Mouse (Mus musculus) cerebellum, postnatal 36 days (tissue): Measurements from ENCODE around the gene Kif2c.
A peak's percentile ranks its signal among the peaks of the same experiment; 100 is the strongest.
"Not testable (repeated sequence)": the region's sequence is repeated elsewhere in the genome, so short reads cannot be mapped to it uniquely, and the experiment has no call there.

ENCODE experiments used
- DNase-seq, 2 experiments: peaks; one replicate each; pipeline ENCODE4 v3.0.0; 2021 to 2022; ENCODE audit warnings: mixed read lengths in 2 of 2

Kif2c gene

DNA sequence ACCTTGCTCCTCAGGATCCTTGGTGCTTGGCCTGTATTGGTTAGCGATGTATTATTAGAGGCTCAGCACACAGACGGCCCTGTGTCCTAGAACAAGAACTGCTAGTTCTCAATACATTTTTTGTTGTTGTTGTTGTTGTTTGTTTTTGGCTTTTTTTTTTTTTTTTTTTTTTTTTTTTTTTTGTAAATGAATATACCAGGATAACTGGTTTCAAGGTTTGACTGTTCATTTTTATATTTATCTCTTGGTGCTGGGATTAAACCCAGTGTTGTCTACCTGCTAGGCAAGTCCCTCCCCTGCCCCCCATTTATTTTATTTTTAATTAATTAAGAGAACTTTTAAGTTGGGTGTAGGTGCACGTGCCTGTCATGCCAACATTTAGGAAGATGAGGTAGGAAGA lies 6.5 kb upstream of the Kif2c start:
- no peak for DNase-seq

DNA sequence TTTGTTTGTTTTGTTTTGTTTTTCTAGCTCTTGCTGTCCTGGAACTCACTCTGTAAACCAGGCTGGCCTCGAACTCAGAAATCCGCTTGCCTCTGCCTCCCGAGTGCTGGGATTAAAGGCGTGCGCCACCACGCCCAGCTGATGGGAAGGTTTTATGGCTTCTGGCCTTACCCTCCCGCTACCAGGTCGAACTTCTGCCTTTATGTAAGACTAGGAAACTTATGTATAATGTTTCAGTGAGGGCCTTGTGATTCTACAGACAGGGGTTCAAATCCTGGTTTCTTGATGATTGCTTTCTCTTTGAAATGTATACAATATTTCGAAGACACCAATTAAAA lies 289 bp upstream of the Kif2c start:
- DNase-seq, result not testable (repeated sequence)

DNA sequence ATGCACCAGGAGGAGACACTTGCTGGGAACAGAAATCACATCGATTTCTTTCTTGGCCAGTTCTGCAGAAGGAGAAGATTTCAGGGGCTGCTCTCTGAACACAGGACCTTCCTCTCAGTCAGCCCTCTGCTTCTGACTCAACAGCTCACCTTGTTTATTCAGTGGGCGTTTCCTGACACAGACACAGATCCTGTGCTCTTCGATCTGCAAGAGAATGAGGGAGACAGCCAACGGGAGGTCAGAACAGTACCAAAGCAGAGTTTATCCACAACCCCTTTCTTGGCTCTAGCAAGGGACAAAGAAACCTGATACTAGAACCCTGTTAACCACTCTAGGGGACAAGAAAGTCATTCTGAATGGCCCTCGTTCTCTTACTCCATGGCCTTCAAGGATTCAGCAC lies 12.5 kb downstream of the Kif2c start:
- no peak for DNase-seq

DNA sequence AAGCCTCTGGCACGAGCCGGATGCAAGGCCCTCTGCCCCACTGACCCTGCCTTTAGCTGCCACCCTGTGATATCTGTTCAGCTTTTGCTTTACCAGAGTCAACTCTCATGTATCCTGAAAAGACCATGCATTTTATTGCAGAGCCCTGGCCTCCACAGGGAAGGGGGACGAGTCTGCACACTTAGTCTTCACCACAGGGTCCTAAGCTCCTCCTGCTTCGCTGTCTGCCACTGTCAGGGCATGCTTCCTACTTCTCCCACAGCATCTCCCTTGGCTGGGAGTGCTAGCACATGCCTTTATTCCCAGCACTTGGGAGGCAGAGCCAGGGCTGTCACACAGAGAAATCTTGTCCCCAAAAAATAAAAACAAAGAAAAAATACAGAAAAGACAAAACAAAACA lies 21.3 kb downstream of the Kif2c start:
- no peak for DNase-seq

DNA sequence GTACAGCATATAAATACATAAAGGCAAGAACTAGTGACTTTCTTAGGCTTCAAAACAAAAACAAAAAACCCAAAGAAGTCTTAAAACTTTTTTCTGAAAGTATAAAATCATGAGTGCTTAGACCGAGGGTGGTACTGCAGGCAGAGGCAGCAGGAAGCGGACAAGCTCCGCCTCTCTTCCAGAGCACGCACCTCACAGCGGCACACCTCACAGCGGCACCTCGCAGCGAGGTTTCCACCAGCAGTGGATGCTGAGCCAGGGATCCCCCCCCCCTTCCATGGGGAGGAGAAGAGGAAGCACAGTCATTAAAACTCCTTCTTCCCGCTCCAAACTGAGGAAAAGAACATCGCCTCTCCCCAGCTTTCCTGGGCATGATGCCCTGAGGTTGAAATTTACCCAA lies 22.8 kb downstream of the Kif2c start:
- DNase-seq, result no peak

DNA sequence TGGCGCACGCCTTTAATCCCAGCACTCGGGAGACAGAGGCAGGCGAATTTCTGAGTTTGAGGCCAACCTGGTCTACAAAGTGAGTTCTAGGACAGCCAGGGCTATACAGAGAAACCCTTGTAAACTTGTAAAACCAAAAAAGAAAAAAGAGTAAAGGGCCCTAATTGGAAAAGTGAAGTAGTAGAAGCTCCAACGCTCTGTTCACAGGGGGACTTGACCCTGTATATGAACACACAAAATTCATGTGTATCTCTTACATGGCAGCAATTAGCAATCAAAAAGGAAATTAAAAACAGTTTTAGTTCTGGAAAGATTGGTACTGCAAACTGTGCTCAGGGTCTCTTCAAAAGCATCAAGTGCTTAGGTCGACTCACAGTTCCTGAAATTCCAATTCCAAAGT lies 26.1 kb downstream of the Kif2c start:
- no peak for DNase-seq

DNA sequence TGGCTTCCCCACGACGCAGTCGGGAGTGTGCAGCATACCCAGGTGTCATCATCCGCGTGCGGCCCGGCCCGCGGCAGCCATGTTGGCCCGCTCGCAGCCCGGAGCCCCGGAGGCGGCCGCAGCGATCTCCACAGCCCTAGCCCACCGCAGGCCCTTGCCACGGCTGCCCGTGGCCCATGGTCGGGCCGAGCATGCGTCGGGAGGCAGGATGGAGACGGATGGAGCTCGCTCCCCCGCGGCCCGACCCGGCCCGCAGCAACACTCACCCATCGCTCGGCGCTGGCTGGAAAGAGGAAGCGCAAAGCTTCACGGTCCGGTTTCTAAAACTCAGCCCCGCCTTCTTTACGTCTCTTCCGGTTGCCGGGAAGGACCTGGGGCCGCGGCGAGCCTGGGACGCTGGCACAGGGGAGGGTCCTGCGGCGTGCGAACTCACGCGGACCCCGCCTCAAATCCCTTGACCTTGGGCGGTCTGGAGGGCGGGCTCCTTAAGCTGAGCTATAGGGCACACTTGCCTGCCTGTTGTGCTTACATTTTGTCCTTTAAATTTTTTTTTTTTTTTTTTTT lies 26.6 kb downstream of the Kif2c start, which contains the start of gene Rps8:
Rps8 (minus strand) TSS at position 452 of the 564 bp plus-strand sequence.
- peak; percentile 84 to 87 for DNase-seq

DNA sequence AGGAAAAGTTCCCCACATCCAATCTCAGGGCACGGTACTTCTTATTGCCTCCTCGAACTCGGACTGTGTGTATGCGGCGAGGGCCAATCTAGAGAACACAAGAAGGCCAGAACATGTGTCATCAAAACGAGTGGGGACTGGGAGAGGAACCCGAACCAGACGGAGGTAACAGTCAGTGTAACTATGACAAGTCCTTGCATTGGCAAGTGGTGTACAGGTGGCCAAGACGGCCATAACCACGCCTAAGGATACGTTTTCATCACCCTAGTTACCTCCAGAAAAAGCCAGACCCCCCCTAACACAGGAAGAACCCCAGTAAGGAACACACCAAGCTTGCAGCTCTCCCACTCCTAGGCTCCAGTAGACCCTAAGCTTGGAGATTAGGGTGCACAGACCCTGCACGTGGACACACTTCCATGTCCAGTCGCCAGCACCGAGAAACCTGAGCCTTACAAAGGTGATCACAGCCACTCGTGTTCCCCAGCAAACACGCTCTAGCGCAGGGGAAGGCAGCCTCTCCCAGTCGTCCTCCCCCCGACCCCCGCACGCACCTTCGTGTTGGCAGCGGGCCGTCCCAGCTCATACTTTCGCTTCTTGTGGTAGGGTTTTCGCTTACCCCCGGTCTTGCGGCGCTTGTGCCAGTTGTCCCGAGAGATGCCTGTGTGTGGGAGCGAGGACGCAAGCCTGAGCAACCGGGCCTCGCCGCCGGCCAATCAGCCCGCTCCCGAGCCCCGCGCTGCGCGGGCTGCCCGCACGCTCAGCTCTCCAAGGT lies 27.2 kb downstream of the Kif2c start:
- no peak for DNase-seq

DNA sequence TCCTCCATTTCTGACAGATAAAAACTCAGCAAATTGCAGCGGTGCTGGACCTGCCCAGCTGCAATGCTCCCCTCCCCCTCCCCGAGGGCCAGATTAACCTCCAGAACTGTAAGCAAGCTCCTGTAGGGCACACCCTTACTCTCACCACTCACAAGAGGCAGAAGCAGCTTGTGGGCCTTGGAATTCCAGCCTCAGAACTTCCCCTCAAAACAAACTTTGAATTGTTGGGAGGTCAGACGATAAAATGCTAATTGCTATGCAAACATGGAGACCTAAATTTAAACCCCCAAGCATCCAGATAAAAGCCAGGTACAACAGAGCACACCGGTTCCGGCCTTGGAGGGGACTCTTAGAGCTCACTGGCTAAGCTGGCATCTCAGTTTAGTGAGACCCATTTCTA lies 29.7 kb downstream of the Kif2c start:
- DNase-seq, result no peak

GRCm38 (mm10) chr4:117151416-117151815 lies 31.0 kb downstream of the Kif2c start:
- no peak for DNase-seq

DNA sequence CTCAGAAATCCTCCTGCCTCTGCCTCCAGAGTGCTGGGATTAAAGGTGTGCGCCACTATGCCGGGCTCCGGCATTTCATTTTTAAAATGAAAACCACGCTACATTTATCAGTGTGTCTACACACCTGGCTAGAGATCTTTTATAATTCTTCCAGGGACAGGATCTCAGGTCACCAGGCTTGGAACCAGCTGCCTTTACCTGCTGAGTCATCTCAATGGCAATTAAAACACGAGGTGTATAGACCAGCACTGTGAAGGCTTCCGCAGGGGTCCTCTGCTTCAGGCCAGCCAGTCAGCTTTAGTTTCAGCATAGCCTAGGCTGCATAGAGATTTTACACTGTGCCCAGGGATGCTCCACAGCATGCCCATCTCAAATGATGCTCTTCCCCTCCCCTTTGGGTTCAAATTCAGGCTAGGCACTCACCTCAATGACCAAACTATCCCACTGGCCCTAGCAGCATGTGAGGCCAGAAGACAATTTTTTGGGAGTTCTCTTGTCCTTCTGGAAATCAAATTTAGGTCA lies 32.2 kb downstream of the Kif2c start:
- no peak for DNase-seq

- DNase-seq, result no peak
Observed at GRCm38 (mm10) chr4:117149291-117150211, 32.9 kb downstream of the Kif2c start.

DNA sequence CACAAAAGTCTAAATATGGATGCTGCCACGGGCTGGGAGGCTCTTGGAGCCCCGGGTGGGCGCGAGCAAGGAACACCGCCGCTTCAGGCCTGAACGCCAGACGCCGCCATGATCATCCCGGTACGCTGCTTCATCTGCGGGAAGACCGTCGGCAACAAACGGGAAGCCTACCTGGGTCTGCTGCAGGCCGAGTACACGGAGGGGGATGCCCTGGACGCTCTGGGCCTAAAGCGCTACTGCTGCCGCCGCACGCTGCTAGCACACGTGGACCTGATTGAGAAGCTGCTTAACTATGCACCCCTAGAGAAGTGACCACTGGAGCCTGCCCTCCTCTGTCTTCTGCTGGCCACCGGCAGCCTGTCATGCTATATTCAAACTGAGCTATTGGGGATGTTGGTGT lies 33.6 kb downstream of the Kif2c start:
- DNase-seq, result no peak

DNA sequence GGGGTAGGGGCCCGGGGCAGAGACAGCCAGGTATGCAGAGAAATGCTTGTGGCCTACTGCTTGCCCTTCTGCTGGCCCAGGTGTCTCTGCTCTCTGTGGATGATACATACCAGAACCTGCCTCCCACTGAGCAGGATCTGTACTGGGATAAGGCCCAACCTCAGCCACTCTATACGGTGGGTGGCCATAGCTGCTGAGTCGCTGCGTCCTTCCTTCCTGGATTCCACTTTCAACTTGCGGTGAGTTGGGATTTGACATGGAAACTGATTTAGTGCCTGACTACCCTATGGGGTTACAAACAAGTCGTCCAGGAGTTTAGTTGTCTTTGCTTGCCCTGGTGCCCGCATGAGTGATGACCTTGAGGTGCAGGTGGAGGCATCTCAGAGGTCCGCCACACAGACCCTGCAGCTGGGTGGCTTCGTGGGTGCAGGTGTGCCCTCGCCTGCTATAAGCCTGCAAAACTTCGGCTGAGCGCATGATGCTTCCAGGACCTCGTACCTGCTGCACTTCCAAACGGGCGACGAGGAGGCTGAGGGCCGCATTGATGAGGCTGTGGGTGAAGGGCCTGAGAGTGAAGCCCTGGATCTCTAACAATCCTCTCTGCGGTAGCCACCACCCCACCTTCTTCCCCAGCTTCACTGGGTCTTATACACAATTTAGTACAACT lies 34.3 kb downstream of the Kif2c start:
- DNase-seq, result no peak

DNA sequence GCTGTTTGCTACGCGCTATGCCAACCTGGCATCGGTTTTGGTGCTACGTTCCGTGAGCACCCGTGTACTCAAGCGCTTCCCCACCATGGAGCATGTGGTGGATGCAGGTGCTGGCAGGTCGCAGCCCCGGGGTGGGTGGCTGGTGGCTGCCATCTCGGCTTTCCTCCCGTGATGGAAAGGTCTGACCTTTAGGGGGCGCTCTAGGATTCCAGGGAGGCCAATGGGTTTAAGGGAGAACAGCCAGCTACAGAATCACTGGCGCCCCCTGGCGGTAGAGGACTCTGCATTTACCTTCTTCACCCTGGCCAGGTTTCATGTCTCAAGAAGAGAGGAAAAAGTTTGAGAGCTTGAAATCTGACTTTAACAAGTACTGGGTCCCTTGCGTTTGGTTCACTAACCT lies 36.3 kb downstream of the Kif2c start:
- DNase-seq, result peak; percentile 83 to 86

GRCm38 (mm10) chr4:117145248-117145647 lies 37.2 kb downstream of the Kif2c start:
- DNase-seq, result no peak

- DNase-seq, result no peak
Observed at GRCm38 (mm10) chr4:117143023-117143422, 39.4 kb downstream of the Kif2c start.

DNA sequence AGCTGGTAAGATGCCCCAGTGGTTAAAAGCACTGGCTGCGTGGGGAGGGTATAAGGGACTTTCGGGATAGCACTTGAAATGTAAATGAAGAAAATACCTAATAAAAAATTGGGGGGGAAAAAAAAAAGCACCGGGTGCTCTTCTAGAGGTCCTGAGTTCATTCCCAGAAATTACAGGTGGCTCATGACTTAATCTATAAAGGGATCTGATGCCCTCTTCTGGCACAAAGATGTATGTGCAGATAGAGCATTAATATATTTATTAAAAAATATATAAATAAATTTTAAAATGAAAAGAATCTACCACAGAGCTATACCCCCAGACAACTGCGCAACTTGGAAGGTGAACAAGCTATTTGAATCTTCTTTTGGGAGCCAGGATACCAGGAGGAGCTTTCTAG lies 41.8 kb downstream of the Kif2c start:
- DNase-seq, result no peak

DNA sequence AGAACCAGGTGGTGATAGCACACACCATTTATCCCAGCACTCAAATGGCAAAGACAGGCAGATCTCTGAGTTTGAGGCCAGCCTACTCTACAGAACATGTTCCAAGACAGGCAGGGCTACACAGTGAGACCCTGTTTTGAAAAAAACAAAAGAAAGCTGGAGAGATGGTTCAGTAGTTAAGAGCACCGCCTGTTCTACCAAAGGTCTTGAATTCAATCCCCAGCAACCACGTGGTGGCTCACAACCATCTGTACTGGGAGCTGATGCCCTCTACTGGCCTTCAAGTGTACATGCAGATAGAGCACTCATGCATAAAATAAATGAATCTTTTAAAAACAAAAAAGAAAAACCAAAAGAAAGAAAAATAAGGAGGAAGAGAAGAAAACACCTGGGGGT lies 43.2 kb downstream of the Kif2c start:
- no peak for DNase-seq

GRCm38 (mm10) chr4:117138295-117139216 lies 43.9 kb downstream of the Kif2c start:
- DNase-seq, result no peak

DNA sequence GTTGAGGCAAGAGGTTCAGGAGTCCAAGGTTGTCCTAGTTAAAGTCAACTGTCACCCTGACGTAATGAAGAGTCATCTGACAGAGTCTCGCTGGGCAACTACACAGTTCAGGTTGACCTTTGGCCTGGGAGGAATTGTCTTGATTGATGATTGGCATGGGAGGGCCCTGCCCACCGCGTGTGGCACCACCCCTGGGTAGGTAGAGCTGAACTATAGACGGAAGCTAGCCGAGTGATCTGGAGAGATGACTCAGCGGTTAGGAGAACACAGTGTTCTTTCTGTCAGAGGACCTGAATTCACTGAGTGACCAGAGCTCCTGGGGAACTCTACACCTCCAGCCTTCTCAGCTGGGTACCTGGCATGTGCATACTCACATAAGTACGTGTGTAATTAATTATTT lies 46.4 kb downstream of the Kif2c start:
- DNase-seq, result no peak

- DNase-seq, result no peak
Observed at GRCm38 (mm10) chr4:117134601-117134995, 47.8 kb downstream of the Kif2c start.
